Mouse (Mus musculus) spleen, postnatal 14 days (tissue): ENCODE measurements around the gene Btbd9.

Experiments used
- DNase-seq, 2 experiments: peaks; one replicate each; pipeline ENCODE4 v3.0.0; 2021 to 2022; ENCODE audit warnings: low spot score in 2 of 2

Btbd9 gene

GRCm38 (mm10) chr17:30389686-30390085 lies 186.6 kb downstream of the Btbd9 start:
- no peak for DNase-seq

GRCm38 (mm10) chr17:30388817-30389216 lies 187.5 kb downstream of the Btbd9 start:
- no peak for DNase-seq

- no peak for DNase-seq
Observed at GRCm38 (mm10) chr17:30388391-30388790, 187.9 kb downstream of the Btbd9 start.

GRCm38 (mm10) chr17:30386241-30386640 lies 190.0 kb downstream of the Btbd9 start:
- DNase-seq, result no peak

GRCm38 (mm10) chr17:30383649-30384048 lies 192.6 kb downstream of the Btbd9 start:
- no peak for DNase-seq

GRCm38 (mm10) chr17:30378221-30379010 lies 197.9 kb downstream of the Btbd9 start:
- DNase-seq, result no peak

GRCm38 (mm10) chr17:30377754-30378153 lies 198.5 kb downstream of the Btbd9 start:
- DNase-seq, result no peak

GRCm38 (mm10) chr17:30375107-30375506 lies 201.2 kb downstream of the Btbd9 start:
- no peak for DNase-seq

GRCm38 (mm10) chr17:30368559-30368958 lies 207.7 kb downstream of the Btbd9 start:
- no peak for DNase-seq

GRCm38 (mm10) chr17:30364701-30365100 lies 211.6 kb downstream of the Btbd9 start:
- no peak for DNase-seq

- DNase-seq, result no peak
Observed at GRCm38 (mm10) chr17:30363365-30363764, 212.9 kb downstream of the Btbd9 start.

- no peak for DNase-seq
Observed at GRCm38 (mm10) chr17:30360654-30361053, 215.6 kb downstream of the Btbd9 start.

- DNase-seq, result no peak
Observed at GRCm38 (mm10) chr17:30359392-30359791, 216.9 kb downstream of the Btbd9 start.

- no peak for DNase-seq
Observed at GRCm38 (mm10) chr17:30355431-30355830, 220.9 kb downstream of the Btbd9 start.

- no peak for DNase-seq
Observed at GRCm38 (mm10) chr17:30354381-30354780, 221.9 kb downstream of the Btbd9 start.

- no peak for DNase-seq
Observed at GRCm38 (mm10) chr17:30348031-30348430, 228.3 kb downstream of the Btbd9 start.

- DNase-seq, result no peak
Observed at GRCm38 (mm10) chr17:30347101-30347613, 229.1 kb downstream of the Btbd9 start.

- DNase-seq, result no peak
Observed at GRCm38 (mm10) chr17:30345008-30345407, 231.3 kb downstream of the Btbd9 start.

- no peak for DNase-seq
Observed at GRCm38 (mm10) chr17:30343701-30344473, 232.4 kb downstream of the Btbd9 start.

- no peak for DNase-seq
Observed at GRCm38 (mm10) chr17:30341556-30341955, 234.7 kb downstream of the Btbd9 start.

GRCm38 (mm10) chr17:30340495-30341126 lies 235.7 kb downstream of the Btbd9 start:
- DNase-seq, result no peak

GRCm38 (mm10) chr17:30339317-30339716 lies 237.0 kb downstream of the Btbd9 start:
- DNase-seq, result no peak
